Mouse (Mus musculus): ENCODE data around the gene Mrgprb4.

DNA sequence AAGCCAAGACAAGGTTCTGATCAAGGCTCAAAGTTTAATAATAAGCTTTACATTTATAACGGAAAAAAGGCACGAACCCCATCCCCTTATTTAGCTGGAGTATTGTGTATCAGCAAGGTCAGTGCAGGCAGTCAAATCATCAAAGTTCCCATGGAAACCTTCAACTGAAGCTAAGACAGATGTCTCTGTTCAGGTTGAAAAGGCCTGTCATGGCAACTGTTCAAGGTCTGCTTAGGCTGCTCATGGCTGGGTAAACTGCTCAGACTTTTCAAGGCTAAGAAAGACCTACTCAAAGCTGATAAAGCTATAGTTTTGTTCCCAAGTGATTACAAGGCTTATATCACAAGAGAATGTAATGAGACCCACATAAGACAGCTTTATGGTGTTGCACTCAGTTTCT, 31.6 kb downstream of the Mrgprb4 start:
- TF ChIP-seq CEBPB (IDR thresholded peaks at IDR 0.05; ENCODE audit: low read depth) (no peak), CTCF (IDR thresholded peaks at IDR 0.05; ENCODE audit: control insufficient read depth, insufficient read depth, insufficient read length) (no peak), MYOD1 (IDR thresholded peaks at IDR 0.05; ENCODE audit: control insufficient read depth, insufficient read length, low read depth) (no peak), USF1 (IDR thresholded peaks at IDR 0.05; ENCODE audit: low read depth) (no peak), MYOG (IDR thresholded peaks at IDR 0.05; ENCODE audit: control insufficient read depth, extremely low read depth, insufficient read length) (no peak)
